Mouse (Mus musculus): ENCODE data around the gene Entpd2.
"Not testable (repeated sequence)": the region's sequence is repeated elsewhere in the genome, so short reads cannot be mapped to it uniquely, and the experiment has no call there.

The Entpd2 gene

DNA sequence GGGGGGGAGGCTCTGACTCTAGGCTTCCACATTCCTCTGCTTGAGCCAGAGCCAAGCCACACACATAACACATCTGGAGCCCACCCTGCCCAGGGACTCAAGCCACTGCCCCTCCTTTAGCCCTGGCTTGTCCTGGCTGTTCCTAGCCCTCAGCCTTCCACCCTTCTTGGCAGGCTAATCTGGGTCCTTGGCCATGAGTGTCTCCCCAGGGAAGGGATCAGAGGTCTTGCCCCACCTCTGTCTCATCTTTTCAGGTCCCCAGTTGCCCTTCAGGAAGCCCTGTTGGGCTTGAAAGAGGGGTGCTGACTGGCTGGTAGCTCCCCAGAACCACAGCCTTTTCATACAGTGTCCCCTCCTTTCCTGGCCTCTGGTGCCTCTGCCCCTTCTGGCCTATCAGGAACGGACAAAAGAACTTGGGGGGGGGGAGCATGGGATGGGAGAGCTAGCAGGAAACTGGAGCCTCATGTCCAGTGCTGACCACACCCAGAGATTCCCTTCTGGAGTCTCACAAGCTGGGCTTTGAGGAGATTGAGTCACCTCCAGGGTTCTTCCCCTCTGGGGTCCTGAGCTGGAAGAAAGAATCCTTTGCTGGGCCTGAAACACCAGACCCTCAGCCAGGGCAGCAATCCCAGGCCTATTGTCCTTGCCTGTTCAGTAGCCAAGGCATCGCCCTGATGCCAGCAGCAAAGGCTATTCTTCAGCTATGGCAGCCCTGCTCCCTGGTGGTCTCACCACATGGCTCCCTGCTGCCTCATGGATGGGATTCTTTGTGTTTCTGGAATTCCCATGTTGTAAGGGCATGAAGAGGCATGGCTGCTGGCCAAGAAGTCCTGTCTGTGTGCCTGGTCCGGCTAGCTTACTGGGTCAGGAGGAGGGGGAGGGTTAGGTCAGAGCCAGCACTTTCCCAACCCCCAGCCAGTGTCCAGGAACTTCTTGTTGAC lies 1.1 kb upstream of the Entpd2 start:
- no peak for DNase-seq (ENCODE audit: low read depth, low spot score)

DNA sequence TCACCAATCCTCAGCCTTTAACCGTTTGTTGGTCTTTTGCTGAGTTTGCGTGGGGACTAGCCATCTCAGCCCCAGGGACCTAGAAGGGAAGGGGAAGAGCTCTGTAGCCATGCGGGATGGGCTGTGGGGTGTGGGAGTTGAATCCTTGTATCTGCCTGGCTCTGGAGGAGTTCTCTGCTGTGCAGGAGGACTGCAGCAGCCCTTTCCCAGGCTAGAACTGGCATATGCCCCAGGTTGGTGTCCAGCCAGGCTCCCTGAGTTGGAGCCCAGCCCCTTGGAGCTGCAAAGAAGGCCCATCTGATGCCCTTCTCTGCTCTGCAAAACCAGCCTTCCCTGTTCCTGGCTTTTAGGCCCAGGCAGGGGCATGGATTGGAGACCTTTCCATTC lies 916 bp downstream of the Entpd2 start:
- no peak for DNase-seq (ENCODE audit: low read depth, low spot score)

- no peak for DNase-seq (ENCODE audit: low read depth, low spot score)
These were observed 1.3 kb downstream of the Entpd2 start for GRCm38 (mm10) chr2:25397010-25397409.

- no peak for DNase-seq (ENCODE audit: low read depth, low spot score)
These were observed 2.4 kb downstream of the Entpd2 start for GRCm38 (mm10) chr2:25398065-25398464.

- DNase-seq (ENCODE audit: low read depth, low spot score) = no peak
These were observed 3.4 kb downstream of the Entpd2 start, which contains the start of gene Npdc1 for GRCm38 (mm10) chr2:25399051-25399450. Gene Npdc1, plus strand, starts transcription at chr2:25399351.

GRCm38 (mm10) chr2:25400291-25400690 lies 4.6 kb downstream of the Entpd2 start:
- DNase-seq (ENCODE audit: low read depth, low spot score) = no peak

DNA sequence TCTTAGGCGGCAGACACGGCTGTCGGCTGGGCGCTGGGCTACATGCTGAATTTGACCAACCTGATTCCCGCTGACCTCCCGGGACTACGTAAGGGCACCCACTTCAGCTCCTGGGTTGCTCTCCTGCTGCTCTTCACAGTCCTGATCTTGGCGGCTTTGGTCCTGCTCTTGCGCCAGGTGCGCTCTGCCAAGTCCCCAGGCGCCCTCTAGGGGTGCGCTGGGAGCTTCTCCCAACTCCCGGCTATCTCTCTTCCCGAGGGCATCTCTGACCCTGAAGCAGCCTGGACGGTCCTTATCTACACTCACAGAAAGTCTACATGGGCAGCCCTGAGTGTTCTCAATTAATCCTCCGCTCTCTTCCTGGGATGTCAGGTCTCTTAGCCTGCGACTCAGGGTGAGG lies 5.1 kb downstream of the Entpd2 start:
- peak; percentile 44 for DNase-seq (ENCODE audit: low read depth, low spot score)

GRCm38 (mm10) chr2:25402377-25402971 lies 6.8 kb downstream of the Entpd2 start:
- DNase-seq (ENCODE audit: low read depth, low spot score) = peak; percentile 90

- peak; percentile 88 for DNase-seq (ENCODE audit: low read depth, low spot score)
These were observed 7.4 kb downstream of the Entpd2 start for GRCm38 (mm10) chr2:25402972-25403601.

GRCm38 (mm10) chr2:25403994-25404393 lies 8.3 kb downstream of the Entpd2 start:
- no peak for DNase-seq (ENCODE audit: low read depth, low spot score)

DNA sequence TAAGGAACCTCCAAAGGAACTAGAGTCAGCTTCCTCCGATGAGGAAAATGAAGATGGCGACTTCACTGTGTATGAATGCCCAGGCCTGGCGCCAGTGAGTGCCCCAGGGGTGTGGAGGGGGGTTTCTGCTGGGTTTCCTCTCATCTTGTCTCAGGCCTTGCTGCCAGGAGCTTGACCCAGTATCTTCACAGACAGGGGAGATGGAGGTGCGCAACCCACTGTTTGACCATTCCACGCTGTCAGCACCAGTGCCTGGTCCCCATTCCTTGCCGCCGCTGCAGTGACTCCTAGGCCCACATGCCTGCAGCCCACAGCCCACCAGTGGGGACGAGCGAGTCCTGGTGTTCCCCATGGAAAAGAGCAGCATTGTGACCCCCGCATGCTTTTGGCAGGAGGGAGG lies 13.2 kb downstream of the Entpd2 start:
- DNase-seq (ENCODE audit: low read depth, low spot score) = no peak

- not testable (repeated sequence) for DNase-seq (ENCODE audit: low read depth, low spot score)
These were observed 17.8 kb downstream of the Entpd2 start for GRCm38 (mm10) chr2:25413436-25413835.

DNA sequence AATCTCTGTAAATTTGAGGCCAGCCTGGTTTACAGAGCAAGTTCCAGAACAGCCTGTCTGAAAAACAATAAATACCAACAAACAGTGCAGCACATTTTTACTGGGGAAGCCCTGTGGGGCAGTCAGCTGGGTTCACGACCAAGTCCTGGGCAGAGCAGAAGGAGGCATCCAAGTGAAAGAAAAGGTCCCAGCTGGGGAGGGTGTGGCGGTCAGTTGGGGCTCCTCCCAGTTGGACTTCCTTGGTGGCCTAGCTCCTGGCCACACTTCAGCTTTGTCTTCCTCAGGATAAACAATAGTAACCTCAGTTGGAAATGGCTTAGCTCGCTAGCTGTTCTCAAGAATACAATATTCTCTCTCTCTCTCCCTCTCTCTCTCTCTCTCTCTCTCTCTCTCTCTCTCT lies 21.8 kb downstream of the Entpd2 start:
- no peak for DNase-seq (ENCODE audit: low read depth, low spot score)

GRCm38 (mm10) chr2:25421896-25422295 lies 26.2 kb downstream of the Entpd2 start:
- peak; percentile 69 for DNase-seq (ENCODE audit: low read depth, low spot score)

GRCm38 (mm10) chr2:25422587-25423410 lies 27.1 kb downstream of the Entpd2 start, which contains the start of gene Fut7:
Gene Fut7, plus strand, starts transcription at chr2:25423267.
- DNase-seq (ENCODE audit: low read depth, low spot score) = no peak

- no peak for DNase-seq (ENCODE audit: low read depth, low spot score)
These were observed 28.0 kb downstream of the Entpd2 start for GRCm38 (mm10) chr2:25423626-25424025.

- DNase-seq (ENCODE audit: low read depth, low spot score) = no peak
These were observed 29.8 kb downstream of the Entpd2 start for GRCm38 (mm10) chr2:25425481-25425880.

GRCm38 (mm10) chr2:25426721-25427191 lies 31.1 kb downstream of the Entpd2 start:
- peak; percentile 90 for DNase-seq (ENCODE audit: low read depth, low spot score)

GRCm38 (mm10) chr2:25427256-25427655 lies 31.6 kb downstream of the Entpd2 start:
- DNase-seq (ENCODE audit: low read depth, low spot score) = no peak

DNA sequence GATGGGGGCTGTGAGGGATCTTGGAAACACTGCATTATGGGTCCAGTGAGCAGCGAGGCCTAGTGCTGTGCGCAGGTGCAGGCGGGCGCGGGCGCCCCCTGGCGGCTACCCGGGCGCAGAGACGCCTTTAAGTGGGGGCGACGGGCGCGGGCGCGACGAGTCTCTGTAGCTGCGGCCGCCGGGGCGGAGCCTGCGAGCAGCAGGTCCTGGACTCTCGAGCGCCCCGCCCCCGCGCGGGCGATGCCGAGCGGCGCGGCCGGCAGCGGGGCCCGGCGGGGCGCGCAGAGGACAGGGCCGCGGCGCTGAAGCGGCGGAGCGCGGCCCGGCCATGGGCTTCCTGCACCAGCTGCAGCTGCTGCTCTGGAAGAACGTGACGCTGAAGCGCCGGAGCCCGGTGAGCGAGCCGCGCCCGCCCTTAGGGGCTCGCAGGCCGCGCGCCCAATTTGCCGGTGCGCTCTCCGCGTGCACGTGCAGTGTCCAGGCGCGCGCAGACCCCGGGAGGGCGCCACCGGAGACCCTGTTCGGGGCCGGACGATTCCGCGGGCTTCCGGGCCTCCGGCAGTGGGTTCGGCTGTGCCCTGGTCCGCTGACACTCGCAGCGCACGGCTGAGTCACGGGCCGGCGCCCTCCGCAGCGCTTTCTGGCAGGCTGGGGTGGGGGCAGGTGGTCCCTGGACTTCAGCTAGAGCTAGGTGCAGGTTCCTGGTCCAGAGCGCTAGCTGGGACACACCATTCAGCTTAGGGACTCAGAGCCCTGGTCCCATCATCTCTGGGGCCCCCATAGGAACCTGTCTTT lies 33.0 kb downstream of the Entpd2 start, which contains the start of gene Abca2:
Gene Abca2 (plus strand): TSS at position 262 of the 795 bp plus-strand sequence.
- peak; percentile 96 for DNase-seq (ENCODE audit: low read depth, low spot score)

Data from A20 (cell line).